In genomic region chr10:14089488-14089887, GRCm38 (mm10) we compare ENCODE assay signal across 9 mouse cellular contexts.
DNase-seq lines count a peak whose midpoint lies in the region; ATAC-seq and TF ChIP-seq lines count a peak whose summit lies in the region.
"Had no signal": no experiment of that assay in that cellular context is flagged by ENCODE, and none has a peak within 500 bp of the region (broad histone marks: within the 10 kb centered on the region; RNA-seq: fewer than 3 reads in every experiment).

No protein-coding gene starts in this region.

- TF ChIP-seq EP300 in liver, embryonic 14.5 days (IDR thresholded peaks at IDR 0.05; ENCODE audit: low read depth), result no peak

- WGBS in hindbrain, embryonic 11.5 days, result 59% methylated on average over 9 of the region's 9 CpGs
- 54% methylated on average over 9 of the region's 9 CpGs for WGBS in hindbrain, embryonic 14.5 days
- WGBS in liver, embryonic 14.5 days (ENCODE audit: insufficient replicate concordance), result 53% methylated on average over 9 of the region's 9 CpGs

- H3K4me2 ChIP-seq in hindbrain, embryonic 11.5 days (replicated peaks; ENCODE audit: low read depth, low read length), result no peak overlapping the region
- no peak overlapping the region for H3K4me2 ChIP-seq in hindbrain, embryonic 14.5 days (replicated peaks)
- no peak overlapping the region for H3K4me2 ChIP-seq in liver, embryonic 14.5 days (ENCODE audit: low read depth)
- H3K4me2 ChIP-seq: heart, embryonic 15.5 days had no signal

- peak; percentile 28 for DNase-seq in hindbrain, embryonic 11.5 days (ENCODE audit: low spot score)
- DNase-seq in hindbrain, embryonic 14.5 days (ENCODE audit: low spot score), result no peak
- DNase-seq in 416B (ENCODE audit: low read depth) (peak; percentile 38), ES-CJ7 (ENCODE audit: low read depth, low spot score) (peak; percentile 52)
- no peak for DNase-seq in liver, embryonic 14.5 days (ENCODE audit: low read depth in 3 of 3, low spot score in 3 of 3)
- no peak for DNase-seq in right cerebral cortex, postnatal 36 days (ENCODE audit: low spot score in 2 of 2)
- no peak for DNase-seq in spleen, adult 12 weeks (ENCODE audit: low spot score)
- DNase-seq in urinary bladder, postnatal 36 days (ENCODE audit: low spot score in 2 of 2), result no peak

- no peaks in the 10 kb centered on the region for H3K9me3 ChIP-seq in hindbrain, embryonic 11.5 days (ENCODE audit: control insufficient read depth, low read length)
- no peaks in the 10 kb centered on the region for H3K9me3 ChIP-seq in hindbrain, embryonic 14.5 days (ENCODE audit: control insufficient read depth, low read length)
- H3K9me3 ChIP-seq in liver, embryonic 14.5 days (ENCODE audit: control insufficient read depth, low read length), result no peaks in the 10 kb centered on the region
- H3K9me3 ChIP-seq: heart, embryonic 15.5 days had no signal

- peak; percentile 45; the same call in 1 of the 2 replicates for TF ChIP-seq CTCF in liver, embryonic 14.5 days (IDR thresholded peaks at IDR 0.05; ENCODE audit: low read depth)

- no peaks in the 10 kb centered on the region for H3K4me1 ChIP-seq in hindbrain, embryonic 11.5 days (replicated peaks; ENCODE audit: control insufficient read depth, insufficient read depth, low read length)
- no peaks in the 10 kb centered on the region for H3K4me1 ChIP-seq in hindbrain, embryonic 14.5 days (replicated peaks; ENCODE audit: control insufficient read depth, insufficient read depth, low read length)
- H3K4me1 ChIP-seq in liver, embryonic 14.5 days (replicated peaks; ENCODE audit: control insufficient read depth in 2 of 2, insufficient read depth in 2 of 2, low read length in 1 of 2), result peaks cover 0 to 4% of the 10 kb centered on the region in 2 experiments; a peak in 1 of 4 replicates

- H3K27me3 ChIP-seq in hindbrain, embryonic 11.5 days (ENCODE audit: control insufficient read depth, insufficient read depth, low read length), result no peaks in the 10 kb centered on the region
- no peaks in the 10 kb centered on the region for H3K27me3 ChIP-seq in hindbrain, embryonic 14.5 days (ENCODE audit: control insufficient read depth, insufficient read depth, low read length)
- H3K27me3 ChIP-seq in liver, embryonic 14.5 days (ENCODE audit: control insufficient read depth, insufficient read depth, low read length), result no peaks in the 10 kb centered on the region
- H3K27me3 ChIP-seq: heart, embryonic 15.5 days had no signal

- H3K4me3 ChIP-seq in hindbrain, embryonic 11.5 days (ENCODE audit: low read depth, low read length), result no peak overlapping the region
- no peak overlapping the region for H3K4me3 ChIP-seq in hindbrain, embryonic 14.5 days (replicated peaks; ENCODE audit: low read length)
- no peak overlapping the region for H3K4me3 ChIP-seq in liver, embryonic 14.5 days (ENCODE audit: insufficient read depth in 1 of 2, low read depth in 2 of 2, low read length in 2 of 2)
- H3K4me3 ChIP-seq: heart, embryonic 15.5 days had no signal

- no peak overlapping the region for H3K9ac ChIP-seq in hindbrain, embryonic 11.5 days (ENCODE audit: low read depth, low read length)
- H3K9ac ChIP-seq in hindbrain, embryonic 14.5 days, result no peak overlapping the region
- H3K9ac ChIP-seq in liver, embryonic 14.5 days (replicated peaks), result no peak overlapping the region
- H3K9ac ChIP-seq: heart, embryonic 15.5 days had no signal

- peak; percentile 22; the same call in 1 of the 2 replicates for ATAC-seq in hindbrain, embryonic 11.5 days (ENCODE audit: low FRiP score)
- ATAC-seq in hindbrain, embryonic 14.5 days (ENCODE audit: low FRiP score), result no peak
- no peak for ATAC-seq in liver, embryonic 14.5 days (ENCODE audit: insufficient read depth)

- no peak overlapping the region for H3K27ac ChIP-seq in hindbrain, embryonic 11.5 days (ENCODE audit: low read depth, low read length)
- no peak overlapping the region for H3K27ac ChIP-seq in hindbrain, embryonic 14.5 days
- no peak overlapping the region for H3K27ac ChIP-seq in liver, embryonic 14.5 days
- H3K27ac ChIP-seq: heart, embryonic 15.5 days had no signal

- H3K36me3 ChIP-seq in hindbrain, embryonic 11.5 days (ENCODE audit: control insufficient read depth, insufficient read depth, low read length), result no peaks in the 10 kb centered on the region
- no peaks in the 10 kb centered on the region for H3K36me3 ChIP-seq in hindbrain, embryonic 14.5 days (replicated peaks; ENCODE audit: control insufficient read depth, insufficient read depth)
- H3K36me3 ChIP-seq in liver, embryonic 14.5 days (replicated peaks; ENCODE audit: control insufficient read depth, insufficient read depth, low read depth), result no peaks in the 10 kb centered on the region
- H3K36me3 ChIP-seq: heart, embryonic 15.5 days had no signal

Comparison
In these comparisons a context has a peak if more than half of its experiments do, and no peak if none do; other contexts are left out.
1. DNase-seq: peak in hindbrain, embryonic 11.5 days (single experiment), 416B (single experiment) and ES-CJ7 (single experiment); none in hindbrain, embryonic 14.5 days (single experiment), liver, embryonic 14.5 days (0 of 3), right cerebral cortex, postnatal 36 days (0 of 2), spleen, adult 12 weeks (single experiment) and urinary bladder, postnatal 36 days (0 of 2).